Mouse (Mus musculus) kidney, postnatal 10 days (tissue): ENCODE measurements around the gene Slc7a11.
A peak's percentile ranks its signal among the peaks of the same experiment; 100 is the strongest.

ENCODE experiments used
- DNase-seq: peaks from one replicate; pipeline ENCODE4 v3.0.0; 2021; ENCODE audit warnings: mixed read lengths

Gene Slc7a11

GRCm38 (mm10) chr3:50302648-50303047 is 140.8 kb downstream of the Slc7a11 start:
- DNase-seq = no peak

- DNase-seq = peak; percentile 74
These were observed 142.5 kb downstream of the Slc7a11 start for GRCm38 (mm10) chr3:50300952-50301303.

DNA sequence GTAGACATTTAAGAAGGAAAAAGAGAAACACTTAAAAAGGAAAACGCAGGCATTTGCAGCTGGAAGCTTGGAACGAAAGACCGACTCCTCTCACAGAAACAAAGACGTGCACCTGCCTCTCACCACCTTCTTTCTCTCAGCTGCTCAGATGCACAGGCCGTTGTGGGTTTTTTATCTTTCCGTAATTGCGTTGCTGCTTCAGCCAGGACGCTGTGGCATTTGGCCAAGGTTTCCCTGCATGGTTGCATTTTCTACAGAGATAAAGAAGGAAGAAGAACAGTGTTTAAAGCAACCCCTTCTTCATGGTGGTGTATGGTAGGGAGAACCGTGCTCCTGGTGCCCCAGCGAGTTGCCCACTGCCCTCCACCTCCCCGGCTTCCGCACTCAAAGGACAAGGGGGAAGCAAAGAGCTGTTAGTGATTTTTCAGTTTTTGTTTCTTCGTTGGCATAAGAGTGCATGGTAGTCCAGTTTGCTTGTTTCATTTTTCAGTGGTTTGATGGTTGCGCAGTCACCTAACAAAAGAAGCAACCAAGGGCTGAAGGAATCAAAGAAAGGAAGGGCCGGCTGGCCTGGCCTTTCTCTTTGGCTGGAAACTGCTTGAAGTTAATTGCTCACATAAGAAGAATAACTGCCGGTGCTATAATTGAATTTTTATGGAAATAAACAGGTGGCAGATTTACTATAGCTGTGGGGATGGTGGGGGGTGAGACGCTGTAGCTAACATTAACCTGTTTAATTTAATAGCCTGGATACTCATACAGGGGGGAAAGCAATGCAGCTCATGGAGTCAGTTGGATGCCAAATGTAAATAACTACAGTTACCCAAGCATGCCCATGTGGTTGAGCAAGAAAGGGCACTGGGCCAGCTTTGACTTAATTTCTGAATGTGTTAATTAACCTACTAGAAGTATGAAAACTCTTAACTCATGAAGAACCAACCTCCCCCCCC is 143.1 kb downstream of the Slc7a11 start:
- peak; percentile 65 for DNase-seq

GRCm38 (mm10) chr3:50298366-50298991 is 144.9 kb downstream of the Slc7a11 start:
- DNase-seq = no peak

DNA sequence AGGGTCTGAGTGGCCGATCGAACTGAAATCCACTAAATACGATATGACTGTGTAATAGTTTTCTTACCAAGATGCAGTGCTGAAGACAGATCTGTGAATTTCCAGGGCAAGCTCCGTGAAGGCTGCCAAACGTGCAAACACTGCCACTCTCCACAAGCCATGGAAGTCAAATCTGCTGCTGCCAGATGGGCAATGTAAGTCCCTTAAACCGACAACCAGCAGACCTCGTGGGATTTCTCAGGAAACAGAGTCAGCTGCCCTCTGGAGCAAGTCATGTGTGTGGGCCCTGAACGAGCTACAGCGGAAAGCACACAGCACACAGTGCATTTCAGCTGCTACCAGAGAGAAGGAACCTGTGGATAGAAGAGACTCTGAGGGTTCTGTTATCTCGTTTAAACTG is 146.5 kb downstream of the Slc7a11 start:
- no peak for DNase-seq

- no peak for DNase-seq
These were observed 168.4 kb downstream of the Slc7a11 start for GRCm38 (mm10) chr3:50275023-50275422.

DNA sequence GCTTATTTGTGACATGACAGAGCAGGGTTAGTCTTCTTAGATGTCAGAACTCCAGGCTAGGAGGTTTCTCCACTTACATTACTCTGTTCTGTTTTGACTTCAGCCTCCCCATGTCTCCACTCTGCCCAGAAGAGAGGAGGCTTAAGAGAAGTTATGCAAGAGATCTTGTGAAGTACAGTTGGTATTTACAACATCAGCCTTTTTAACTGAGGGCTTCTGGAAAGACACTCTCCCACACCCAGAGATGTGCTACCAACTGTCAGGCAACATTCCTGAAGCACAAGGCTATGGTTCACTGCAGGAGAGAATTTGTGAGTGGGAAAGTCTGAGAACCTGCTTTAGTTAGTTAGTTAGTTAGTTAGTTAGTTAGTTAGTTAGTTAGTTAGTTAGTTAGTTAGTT is 171.2 kb downstream of the Slc7a11 start:
- no peak for DNase-seq

- DNase-seq = no peak
These were observed 173.7 kb downstream of the Slc7a11 start for GRCm38 (mm10) chr3:50269680-50270079.

GRCm38 (mm10) chr3:50262547-50263087 is 180.8 kb downstream of the Slc7a11 start:
- DNase-seq = no peak

DNA sequence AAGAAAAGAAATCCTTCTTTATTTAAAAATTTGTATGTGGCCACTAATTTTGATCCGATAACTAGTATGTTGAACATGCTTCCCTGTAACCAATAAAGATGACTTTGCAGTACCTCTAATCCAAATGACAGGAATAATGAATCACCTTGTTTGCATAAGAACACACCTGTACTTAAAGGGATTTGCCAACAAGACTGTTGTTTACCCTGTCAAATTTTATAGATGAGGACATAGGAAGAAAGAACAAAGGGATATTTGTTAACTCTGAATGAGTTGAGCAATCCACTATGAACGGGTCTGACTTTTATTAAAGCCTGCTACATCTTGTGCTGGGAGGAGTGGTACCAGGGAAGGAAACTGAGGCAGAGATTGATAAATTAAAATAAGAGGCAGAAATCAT is 181.3 kb downstream of the Slc7a11 start:
- no peak for DNase-seq

- no peak for DNase-seq
These were observed 182.7 kb downstream of the Slc7a11 start for GRCm38 (mm10) chr3:50260667-50261066.

GRCm38 (mm10) chr3:50258852-50259251 is 184.6 kb downstream of the Slc7a11 start:
- DNase-seq = no peak

DNA sequence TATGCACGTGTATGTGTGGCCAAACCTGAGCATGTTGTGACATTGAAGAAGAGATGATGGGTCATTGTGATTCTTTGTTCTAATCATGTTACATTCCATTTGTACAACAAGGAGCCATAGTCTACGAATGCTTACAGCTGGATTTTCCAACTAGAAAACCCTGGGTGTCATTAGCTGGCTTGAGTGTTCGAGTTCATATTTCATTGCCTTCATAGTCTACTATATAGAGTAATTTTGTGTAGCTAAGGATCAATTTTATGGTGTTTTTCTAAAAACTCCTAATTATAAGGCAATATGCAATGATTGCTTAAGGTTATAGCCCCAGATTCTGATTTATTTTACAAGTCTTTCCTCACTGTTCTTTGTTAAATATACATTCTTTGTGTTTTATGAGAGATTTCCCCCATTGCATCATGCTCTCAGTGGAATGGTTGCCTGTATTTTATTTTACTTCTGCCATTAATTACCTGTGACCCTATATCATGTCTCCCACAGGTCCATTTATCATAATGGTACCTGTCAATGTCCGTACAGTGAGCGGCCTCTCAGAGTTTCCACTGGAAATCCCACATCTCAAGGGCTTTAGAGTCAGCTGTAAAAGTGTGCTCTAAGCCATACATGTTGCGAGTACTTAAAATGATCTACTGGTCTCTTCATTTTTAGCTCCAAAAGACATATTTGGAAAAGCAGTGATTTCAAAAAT is 193.7 kb downstream of the Slc7a11 start:
- DNase-seq = no peak

DNA sequence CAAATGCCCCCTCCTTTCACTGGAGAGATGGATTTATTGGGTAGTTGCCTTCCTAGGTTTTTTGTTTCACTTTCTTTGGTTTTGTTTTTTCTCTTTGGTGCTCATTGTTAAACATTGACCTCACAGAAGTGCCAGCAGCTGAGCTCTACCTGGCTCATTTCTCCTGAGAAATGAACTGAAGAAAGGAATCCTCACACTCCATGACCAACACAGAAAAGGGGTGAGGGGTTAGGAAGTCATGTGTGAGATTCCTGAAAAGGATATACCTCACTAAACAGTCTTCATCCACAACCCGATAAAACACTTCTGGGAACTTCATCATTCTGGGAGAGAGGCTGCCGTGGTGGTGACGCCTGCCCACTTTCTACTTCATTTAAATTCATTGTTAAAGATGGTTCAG is 207.4 kb downstream of the Slc7a11 start:
- DNase-seq = no peak

DNA sequence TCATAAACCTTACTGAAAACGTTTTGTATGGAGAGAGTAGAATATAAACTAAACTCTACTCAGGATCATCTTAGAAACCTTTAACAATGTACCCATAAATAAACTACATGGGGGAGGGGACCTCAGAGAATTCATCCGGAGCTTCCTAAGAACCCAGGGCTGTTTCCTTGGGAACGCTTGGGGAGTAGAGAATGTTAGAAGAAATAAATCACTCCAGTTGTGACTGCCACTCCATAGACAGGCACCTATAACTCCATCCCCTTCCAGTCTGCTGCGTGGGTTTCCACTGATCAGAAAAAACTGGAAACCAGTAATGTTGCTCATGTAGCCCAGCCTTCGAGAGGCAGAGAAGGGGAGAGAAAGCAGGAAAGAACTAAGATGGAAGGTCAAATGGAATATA is 210.3 kb downstream of the Slc7a11 start:
- no peak for DNase-seq

- no peak for DNase-seq
These were observed 218.9 kb downstream of the Slc7a11 start for GRCm38 (mm10) chr3:50224390-50225114.

DNA sequence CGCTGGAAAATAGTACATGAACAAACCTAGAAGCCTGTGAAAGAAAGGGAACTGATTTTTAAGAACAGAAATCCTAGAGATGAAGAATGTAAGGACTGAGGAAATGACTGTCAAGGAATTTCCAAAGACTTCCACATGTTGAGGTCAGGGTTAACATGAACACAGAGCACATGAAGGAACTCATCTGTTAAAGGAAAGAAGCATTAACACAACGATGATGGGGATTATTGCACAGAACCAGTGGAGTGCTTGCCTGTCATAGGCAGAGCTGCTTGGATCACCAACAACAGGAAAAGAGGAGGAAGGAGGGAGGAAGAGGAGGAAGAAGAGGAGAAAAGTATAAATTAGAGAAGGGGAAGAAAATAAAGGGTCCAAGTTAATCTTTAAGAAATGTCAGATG is 223.0 kb downstream of the Slc7a11 start:
- DNase-seq = no peak

- no peak for DNase-seq
These were observed 257.0 kb downstream of the Slc7a11 start for GRCm38 (mm10) chr3:50186369-50186768.

DNA sequence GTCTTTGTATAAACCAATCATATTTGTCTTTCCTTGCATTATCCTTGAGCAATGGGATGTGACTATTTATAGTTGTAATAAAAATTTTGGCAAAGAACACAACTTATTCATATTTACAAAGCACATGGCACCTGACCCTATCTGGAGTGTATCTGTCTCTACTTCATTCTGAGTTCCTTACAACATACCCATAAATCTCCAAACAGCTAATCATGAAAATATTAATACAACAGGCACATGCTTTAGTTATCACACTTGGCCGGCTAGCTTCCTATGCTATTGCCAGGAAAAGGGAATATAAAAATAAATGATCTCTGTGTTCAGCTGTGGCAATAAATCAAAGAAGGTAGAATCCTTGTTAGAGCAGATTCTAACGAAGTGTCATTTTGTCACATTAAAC is 257.5 kb downstream of the Slc7a11 start:
- no peak for DNase-seq

DNA sequence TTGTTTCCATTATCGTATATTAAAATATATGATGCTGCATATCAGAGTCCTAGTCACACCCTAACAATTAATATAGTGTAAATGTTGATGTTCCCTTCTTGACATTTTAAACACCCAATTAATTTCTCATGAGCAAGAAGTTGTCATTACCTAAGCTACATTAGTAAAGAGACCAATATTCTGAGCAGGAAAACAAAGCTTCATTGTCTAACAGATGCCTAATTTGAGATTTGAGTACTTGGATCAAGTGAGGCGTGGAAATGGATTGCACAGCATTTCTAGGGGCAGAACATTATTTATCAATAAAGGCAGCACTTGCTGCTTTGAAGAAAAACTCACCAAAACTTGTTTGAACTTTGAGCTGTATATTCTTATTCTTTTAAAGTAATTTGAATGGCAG is 282.7 kb downstream of the Slc7a11 start:
- no peak for DNase-seq

DNA sequence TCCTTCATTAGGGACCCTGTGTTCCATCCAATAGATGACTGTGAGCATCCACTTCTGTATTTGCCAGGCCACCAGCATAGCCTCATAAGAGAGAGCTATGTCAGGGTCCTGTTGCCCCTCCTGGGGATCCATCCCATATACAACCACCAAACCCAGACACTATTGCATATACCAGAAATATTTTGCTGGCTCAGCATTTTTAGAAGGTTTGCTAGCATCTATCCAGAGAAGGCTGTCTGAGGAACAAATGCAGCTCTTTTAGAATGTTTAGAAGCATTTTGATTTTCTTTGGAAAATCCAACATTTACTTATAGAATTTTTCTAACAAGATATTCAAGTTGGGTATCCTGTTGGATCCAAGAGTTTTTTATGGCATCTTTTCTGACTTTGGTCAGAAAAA is 299.3 kb downstream of the Slc7a11 start:
- no peak for DNase-seq

DNA sequence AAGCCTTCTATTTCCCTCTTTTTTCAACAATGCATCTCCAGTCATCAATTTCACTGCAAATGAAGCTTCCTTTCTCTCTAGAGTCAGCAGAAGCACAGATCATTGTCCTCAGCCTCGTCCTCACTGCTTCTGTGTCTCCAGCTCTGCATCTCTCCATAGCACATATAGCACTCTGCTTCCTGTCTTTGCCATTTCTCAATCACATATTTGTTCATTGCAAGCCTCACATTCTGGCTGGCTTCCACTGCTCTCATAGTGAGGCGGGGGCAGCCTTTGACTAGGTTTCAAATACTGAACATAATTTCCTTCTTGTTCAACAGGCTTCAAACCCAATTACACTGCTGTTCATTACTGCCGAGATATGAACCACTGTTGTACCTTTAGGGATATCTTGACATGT is 305.1 kb downstream of the Slc7a11 start:
- DNase-seq = no peak

DNA sequence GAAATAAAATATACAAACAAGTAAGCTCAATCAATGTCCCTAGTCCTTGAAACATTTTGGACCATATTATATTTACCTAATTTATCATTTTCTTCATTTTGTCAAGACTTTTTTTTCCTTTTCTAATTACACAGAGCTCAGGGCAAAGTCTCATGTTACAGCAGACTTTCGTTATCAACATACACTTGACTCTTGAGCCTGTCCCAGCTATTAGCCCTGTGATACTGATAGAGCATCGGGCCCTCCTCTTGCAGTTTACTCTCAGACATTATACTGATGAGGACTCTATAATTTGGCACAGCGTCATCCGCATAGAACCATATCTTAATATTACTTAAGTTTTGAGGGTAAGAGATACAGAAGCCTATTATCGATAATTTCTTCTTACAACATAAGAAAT is 311.2 kb downstream of the Slc7a11 start:
- DNase-seq = no peak
